Mouse (Mus musculus): Measurements from ENCODE around the gene Zkscan6. TPM values are rescaled to one million over a fixed set of nuclear protein-coding genes. Genes with fewer than 3 reads are reported as not detected.

Gene Zkscan6
- polyA plus RNA-seq, 1 experiment from 2014 or later = 9.7 TPM

Other genes starting within 250 kb of the Zkscan6 start
- 86.6 and 88.5 TPM in 2 replicates for gene Map2k4, start 18.9 kb upstream of the Zkscan6 start, polyA plus RNA-seq (2014; fragmentation: Nextera tagmentation; extraction: Ambion mirVana)